Mouse (Mus musculus): ENCODE data around the gene Limch1.

The Limch1 gene

GRCm38 (mm10) chr5:66782851-66783250, 37.2 kb downstream of the Limch1 start:
- intact Hi-C loops (cut with DNase I): no loop called here

DNA sequence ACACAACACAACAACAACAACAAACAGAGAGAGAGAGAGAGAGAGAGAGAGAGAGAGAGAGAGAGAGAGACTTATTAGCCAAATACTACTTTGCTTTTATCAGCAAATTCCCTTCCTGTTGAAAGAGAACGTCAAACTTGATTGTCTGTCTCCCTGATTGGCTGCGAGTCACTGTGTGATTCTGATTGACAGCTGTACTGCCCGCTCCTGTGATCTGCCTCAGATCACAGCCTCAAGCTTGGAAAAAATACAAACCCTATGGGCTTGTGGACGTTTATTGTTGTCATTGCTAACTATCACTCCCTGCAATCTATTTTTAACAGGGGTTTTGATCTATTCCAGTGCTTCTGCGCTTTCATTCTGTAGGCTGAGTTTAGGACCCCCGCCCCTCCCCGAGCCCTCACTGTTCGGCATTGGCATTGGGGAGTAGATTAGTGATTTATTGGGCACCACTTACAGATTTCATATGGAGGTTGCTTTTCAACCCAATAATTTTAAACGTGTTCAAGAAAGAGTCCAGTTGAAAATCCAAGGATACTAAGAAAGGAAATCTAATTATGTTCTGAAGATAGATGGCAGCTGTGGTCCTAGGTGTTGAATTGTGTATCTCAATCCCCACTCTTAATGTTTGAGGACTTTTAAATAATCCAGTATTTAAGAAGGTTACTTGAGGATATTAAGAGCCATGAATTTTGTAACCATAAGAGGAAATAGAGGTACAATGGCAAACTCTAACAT, 39.2 kb downstream of the Limch1 start:
- intact Hi-C loops (cut with DNase I): no loop called here

GRCm38 (mm10) chr5:66785995-66786620, 40.5 kb downstream of the Limch1 start:
- intact Hi-C loops (cut with DNase I): no loop called here

- intact Hi-C loops (cut with DNase I): no loop called here
Measured at GRCm38 (mm10) chr5:66786621-66787061, 41.0 kb downstream of the Limch1 start.

GRCm38 (mm10) chr5:66789041-66789440, 43.4 kb downstream of the Limch1 start:
- intact Hi-C loops (cut with DNase I): no loop called here

GRCm38 (mm10) chr5:66791161-66791560, 45.5 kb downstream of the Limch1 start:
- intact Hi-C loops (cut with DNase I): no loop called here

DNA sequence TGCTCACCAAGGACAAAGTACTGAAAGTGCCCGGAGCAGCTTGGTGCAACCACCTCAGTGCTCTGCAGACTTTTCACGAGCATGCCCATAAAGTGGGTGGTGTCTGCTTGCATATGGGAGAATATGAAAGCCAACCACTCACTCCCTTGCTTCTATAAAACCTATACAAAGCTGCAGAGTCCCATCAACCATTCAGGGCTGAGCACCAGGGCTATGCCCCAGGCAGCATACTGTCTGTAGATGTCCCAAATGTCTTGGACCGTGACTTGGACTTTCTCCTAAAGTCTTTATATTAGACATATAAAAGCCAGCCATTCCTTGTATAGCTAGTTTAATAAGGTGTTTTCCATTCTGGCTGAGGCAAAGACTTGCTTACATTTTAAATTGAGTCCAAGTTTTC, 47.6 kb downstream of the Limch1 start:
- intact Hi-C loops (cut with DNase I): no loop called here

- intact Hi-C loops (cut with DNase I): no loop called here
Measured at GRCm38 (mm10) chr5:66797326-66797725, 51.7 kb downstream of the Limch1 start.

DNA sequence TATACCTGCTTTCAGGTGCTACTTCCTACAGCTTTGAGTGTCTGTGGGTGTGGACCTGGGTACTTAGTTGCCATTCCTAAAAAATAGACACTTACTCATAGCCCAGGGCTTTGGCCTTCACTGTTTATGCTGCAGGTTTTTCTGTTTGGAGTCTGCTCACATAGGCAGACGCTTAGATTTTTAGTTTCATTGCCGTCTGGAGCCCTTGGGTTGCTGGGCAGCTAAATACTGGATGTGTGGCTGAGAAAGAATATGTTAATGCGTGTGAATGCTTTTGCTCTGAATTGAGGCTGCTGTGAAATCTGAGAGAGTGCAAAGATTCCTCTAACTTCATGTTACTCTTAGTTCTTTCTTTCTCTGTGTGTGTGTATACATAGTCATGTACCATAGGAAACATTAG, 52.5 kb downstream of the Limch1 start:
- intact Hi-C loops (cut with DNase I): no loop called here

- intact Hi-C loops (cut with DNase I): no loop called here
Measured at GRCm38 (mm10) chr5:66798591-66799003, 53.0 kb downstream of the Limch1 start.

- intact Hi-C loops (cut with DNase I): no loop called here
Measured at GRCm38 (mm10) chr5:66800243-66800642, 54.6 kb downstream of the Limch1 start.

- intact Hi-C loops (cut with DNase I): no loop called here
Measured at GRCm38 (mm10) chr5:66800977-66801376, 55.4 kb downstream of the Limch1 start.

DNA sequence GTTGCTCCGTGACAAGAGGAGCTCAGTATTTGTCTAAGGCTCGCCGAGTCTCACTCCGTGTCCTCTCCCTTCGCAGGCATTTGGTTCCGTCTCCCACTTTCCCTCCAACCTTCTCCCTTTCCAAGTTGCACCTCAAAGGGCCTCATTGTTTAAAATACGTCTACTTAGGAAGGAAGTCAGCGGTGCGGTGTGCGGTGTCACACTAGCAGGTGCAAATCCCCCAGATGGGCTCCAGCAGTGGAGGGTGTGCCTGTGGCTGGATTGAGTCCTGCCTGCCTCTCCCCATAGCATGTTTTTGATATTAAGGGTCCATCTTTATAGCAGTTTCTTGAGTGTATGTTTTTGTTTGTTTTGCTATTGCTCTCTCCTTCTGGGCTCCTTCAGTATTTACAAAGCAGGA, 56.6 kb downstream of the Limch1 start:
- intact Hi-C loops (cut with DNase I): no loop called here

- intact Hi-C loops (cut with DNase I): no loop called here
Measured at GRCm38 (mm10) chr5:66806335-66806734, 60.7 kb downstream of the Limch1 start.

DNA sequence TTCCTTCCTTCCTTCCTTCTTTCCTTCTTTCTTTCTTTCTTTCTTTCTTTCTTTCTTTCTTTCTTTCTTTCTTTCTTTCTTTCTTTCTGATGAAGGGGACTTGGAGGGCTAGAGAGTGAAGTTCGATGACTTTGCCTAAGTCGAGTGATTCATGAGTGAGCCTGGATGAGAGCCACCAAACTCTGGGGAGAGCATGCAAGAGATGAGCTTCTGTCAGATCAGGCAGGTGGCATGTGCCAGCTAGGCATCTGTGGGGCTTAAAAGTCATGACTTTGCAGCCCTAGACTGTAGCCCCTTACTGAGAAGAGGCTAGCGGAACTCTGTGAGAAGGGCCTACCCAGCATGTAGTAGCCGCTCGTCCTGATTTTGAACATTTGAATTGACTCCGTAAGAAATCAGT, 62.1 kb downstream of the Limch1 start:
- intact Hi-C loops (cut with DNase I): no loop called here

- intact Hi-C loops (cut with DNase I): no loop called here
Measured at GRCm38 (mm10) chr5:66809016-66809570, 63.5 kb downstream of the Limch1 start.

DNA sequence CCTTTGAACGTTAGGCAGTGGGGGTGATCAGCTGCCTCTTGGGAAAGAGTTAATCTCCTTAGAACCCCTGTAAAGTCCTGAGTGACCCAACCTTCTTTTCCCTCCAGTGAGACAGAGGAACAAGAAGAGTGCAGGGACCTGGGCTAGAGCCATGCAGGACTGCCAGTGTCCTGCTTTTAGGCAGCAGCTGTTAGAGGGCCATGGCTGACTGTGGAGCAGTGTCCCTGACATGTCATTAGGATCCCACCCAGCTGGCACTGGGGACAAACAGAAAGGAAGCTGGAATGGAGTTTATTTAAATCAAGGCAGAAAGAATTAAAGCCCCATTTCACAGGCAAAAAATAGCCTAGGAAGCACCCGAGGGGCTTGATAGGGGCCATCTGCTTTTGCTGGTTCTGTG, 64.8 kb downstream of the Limch1 start:
- intact Hi-C loops (cut with DNase I): no loop called here

GRCm38 (mm10) chr5:66814674-66815073, 69.0 kb downstream of the Limch1 start:
- intact Hi-C loops (cut with DNase I): no loop called here

- intact Hi-C loops (cut with DNase I): no loop called here
Measured at GRCm38 (mm10) chr5:66815877-66816276, 70.2 kb downstream of the Limch1 start.

DNA sequence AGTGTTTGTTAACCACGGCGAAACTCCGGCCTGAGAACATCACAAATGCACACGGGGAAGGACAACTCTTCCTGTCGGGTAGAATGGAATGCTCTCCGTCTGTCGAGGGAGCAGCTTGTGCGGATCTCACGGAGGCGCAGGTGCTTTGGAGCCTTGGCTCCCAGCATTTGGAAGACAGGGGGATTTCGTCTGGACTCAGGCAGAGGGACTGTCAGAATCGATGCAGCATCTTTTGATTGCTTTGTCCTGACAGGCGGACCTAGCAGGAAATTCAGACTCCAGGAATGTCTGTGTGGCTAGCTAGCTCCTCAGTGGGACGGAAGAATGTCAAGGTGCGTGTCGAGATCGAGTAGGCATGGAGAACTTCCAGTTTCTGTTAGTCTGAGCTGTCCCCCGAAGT, 71.1 kb downstream of the Limch1 start:
- intact Hi-C loops (cut with DNase I): no loop called here

GRCm38 (mm10) chr5:66817184-66817956, 71.7 kb downstream of the Limch1 start:
- intact Hi-C loops (cut with DNase I): no loop called here

All from adrenal gland (tissue).